ENCODE assay signal across 8 mouse cellular contexts in the genomic region with DNA sequence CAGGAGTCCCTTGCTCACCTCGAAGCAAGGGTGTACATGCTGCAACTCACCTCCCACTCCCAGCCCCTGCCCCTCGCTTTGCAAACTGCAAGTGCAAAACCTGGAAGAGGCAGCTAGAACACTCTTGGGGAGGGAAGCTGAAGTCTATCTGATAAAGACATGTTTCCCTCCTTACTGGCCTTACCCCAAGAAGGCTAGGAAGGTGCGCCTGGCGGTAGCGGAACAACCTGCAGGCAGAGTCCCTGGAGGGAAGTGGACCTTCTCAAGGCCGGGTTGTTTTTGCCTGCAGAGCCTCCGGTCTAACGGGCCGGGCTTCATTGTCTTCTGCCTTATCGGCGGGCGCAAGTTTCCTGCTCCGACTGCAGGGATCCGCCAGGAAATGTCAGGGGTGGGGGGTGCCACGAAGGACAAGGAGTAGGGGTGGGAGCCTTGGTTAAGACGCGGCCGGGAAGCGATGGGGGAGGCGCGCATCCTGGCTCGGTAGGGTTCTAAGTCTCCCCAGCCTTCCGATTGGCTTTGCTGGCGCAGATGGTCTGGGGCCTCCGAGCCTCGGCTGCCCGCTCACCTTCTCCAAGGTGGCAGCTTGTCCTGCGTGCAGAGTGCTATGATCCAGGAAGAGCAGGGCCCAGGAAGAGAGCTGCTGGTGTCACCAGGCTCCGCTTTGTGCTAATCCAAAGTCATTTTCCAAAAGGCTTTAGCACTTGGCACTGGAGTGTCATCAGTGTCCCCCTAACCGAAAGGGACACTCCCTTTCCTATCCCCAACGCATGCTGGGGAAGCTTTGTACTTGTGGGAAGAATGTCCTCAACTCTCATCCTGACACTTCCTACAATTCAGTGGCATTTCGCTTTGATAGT. TPM values are rescaled to one million over a fixed set of nuclear protein-coding genes. Genes with fewer than 3 reads are reported as not detected.
A peak's percentile ranks its signal among the peaks of the same experiment; 100 is the strongest.
DNase-seq lines count a peak whose midpoint lies in the region; ATAC-seq and TF ChIP-seq lines count a peak whose summit lies in the region.

No protein-coding gene starts in this region.

- ATAC-seq in forebrain, embryonic 15.5 days (replicated peaks) = peak; percentile 46
- 0 out of 2 replicates have a peak, but pooled peaks have one; percentile 1 for ATAC-seq in limb, embryonic 13.5 days (ENCODE audit: low FRiP score, low read depth)
- ATAC-seq in midbrain, embryonic 12.5 days (ENCODE audit: low FRiP score, low read depth) = peak; percentile 57; the same call in 1 of the 2 replicates

- H3K4me1 ChIP-seq in forebrain, embryonic 15.5 days = peaks cover 21% of the 10 kb centered on the region
- peaks cover 35% of the 10 kb centered on the region for H3K4me1 ChIP-seq in hindbrain, embryonic 10.5 days (replicated peaks)
- peaks cover 34% of the 10 kb centered on the region for H3K4me1 ChIP-seq in limb, embryonic 13.5 days
- H3K4me1 ChIP-seq in midbrain, embryonic 12.5 days = peaks cover 34% of the 10 kb centered on the region

- no peak for TF ChIP-seq POLR2A in brain, embryonic 14.5 days (IDR thresholded peaks at IDR 0.05; ENCODE audit: borderline replicate concordance, extremely low read depth, insufficient read depth, insufficient read length, poor library complexity, severe bottlenecking)

- peak overlapping the region; percentile 53 for H3K4me2 ChIP-seq in forebrain, embryonic 15.5 days (replicated peaks)
- peak overlapping the region; percentile 66 for H3K4me2 ChIP-seq in limb, embryonic 13.5 days (replicated peaks)
- H3K4me2 ChIP-seq in midbrain, embryonic 12.5 days (replicated peaks) = peak overlapping the region; percentile 59

- TF ChIP-seq CTCF in layer of hippocampus, adult 2 months (conservative IDR thresholded peaks at IDR 0.05) = peak; percentile 62
- peak; percentile 33; the same call in 1 of the 2 replicates for TF ChIP-seq CTCF in brain, embryonic 14.5 days (IDR thresholded peaks at IDR 0.05; ENCODE audit: borderline replicate concordance, extremely low read depth, insufficient read depth, insufficient read length)

- peaks cover 57% of the 10 kb centered on the region for H3K27me3 ChIP-seq in forebrain, embryonic 15.5 days
- H3K27me3 ChIP-seq in hindbrain, embryonic 10.5 days (ENCODE audit: insufficient read depth, poor library complexity, severe bottlenecking) = peaks cover 87% of the 10 kb centered on the region
- peaks cover 93% of the 10 kb centered on the region for H3K27me3 ChIP-seq in limb, embryonic 13.5 days
- peaks cover 76% of the 10 kb centered on the region for H3K27me3 ChIP-seq in midbrain, embryonic 12.5 days

- no peaks in the 10 kb centered on the region for H3K9me3 ChIP-seq in forebrain, embryonic 15.5 days
- H3K9me3 ChIP-seq in hindbrain, embryonic 10.5 days = no peaks in the 10 kb centered on the region
- H3K9me3 ChIP-seq in limb, embryonic 13.5 days = no peaks in the 10 kb centered on the region
- H3K9me3 ChIP-seq in midbrain, embryonic 12.5 days = no peaks in the 10 kb centered on the region

- no peak for DNase-seq in layer of hippocampus, adult 2 months (ENCODE audit: low spot score in 2 of 2)
- DNase-seq in layer of hippocampus, adult 9-11 months = no peak
- DNase-seq in brain, embryonic 14.5 days (ENCODE audit: low read depth) = peak; percentile 49
- DNase-seq in hindbrain, embryonic 10.5 days (ENCODE audit: low spot score) = peak; percentile 55
- no peak for DNase-seq in layer of hippocampus, postnatal 14 days (ENCODE audit: low spot score in 2 of 2)

- H3K4me3 ChIP-seq in layer of hippocampus, adult 2 months = peak overlapping the region; percentile 56
- peak overlapping the region; percentile 31 for H3K4me3 ChIP-seq in forebrain, embryonic 15.5 days
- H3K4me3 ChIP-seq in hindbrain, embryonic 10.5 days = peak overlapping the region; percentile 48
- H3K4me3 ChIP-seq in limb, embryonic 13.5 days = peak overlapping the region; percentile 37
- H3K4me3 ChIP-seq in midbrain, embryonic 12.5 days = peak overlapping the region; percentile 39

- H3K27ac ChIP-seq in layer of hippocampus, adult 2 months = peak overlapping the region; percentile 68
- H3K27ac ChIP-seq in forebrain, embryonic 15.5 days (replicated peaks) = peak overlapping the region; percentile 4; the same call in 1 of the 2 replicates
- H3K27ac ChIP-seq in hindbrain, embryonic 10.5 days = peak overlapping the region; percentile 29; the same call in 1 of the 2 replicates
- H3K27ac ChIP-seq in limb, embryonic 13.5 days = peak overlapping the region; percentile 33; the same call in 1 of the 2 replicates
- H3K27ac ChIP-seq in midbrain, embryonic 12.5 days (replicated peaks) = no peak overlapping the region

- 0 out of 2 replicates have a peak, but pooled peaks cover 3% of the 10 kb centered on the region for H3K36me3 ChIP-seq in forebrain, embryonic 15.5 days
- H3K36me3 ChIP-seq in hindbrain, embryonic 10.5 days = peaks cover 15% of the 10 kb centered on the region
- H3K36me3 ChIP-seq in limb, embryonic 13.5 days = peaks cover 12% of the 10 kb centered on the region
- H3K36me3 ChIP-seq in midbrain, embryonic 12.5 days = 0 out of 2 replicates have a peak, but pooled peaks cover under 1% of the 10 kb centered on the region

- 4% methylated on average over 32 of the region's 32 CpGs for WGBS in forebrain, embryonic 15.5 days
- WGBS in hindbrain, embryonic 10.5 days = under 1% methylated on average over 32 of the region's 32 CpGs
- 1% methylated on average over 32 of the region's 32 CpGs for WGBS in limb, embryonic 13.5 days
- WGBS in midbrain, embryonic 12.5 days = 1% methylated on average over 32 of the region's 32 CpGs

- peak overlapping the region; percentile 42 for H3K9ac ChIP-seq in forebrain, embryonic 15.5 days (replicated peaks)
- H3K9ac ChIP-seq in limb, embryonic 13.5 days = peak overlapping the region; percentile 56
- H3K9ac ChIP-seq in midbrain, embryonic 12.5 days (replicated peaks) = peak overlapping the region; percentile 46; the same call in 1 of the 2 replicates

RNA-seq across cellular contexts. Expression of gene Esam, which starts 2.4 kb away (rescaled TPM):
- 10 to 100 TPM; 18.3 to 19.3 TPM for total RNA-seq in layer of hippocampus, adult 2 months (2021)
- 32.6 and 34.7 TPM in 2 replicates for polyA plus RNA-seq in brain, embryonic 14.5 days (2012; rRNA removed)
- 34.3 and 34.5 TPM in 2 replicates for polyA plus RNA-seq in forebrain, embryonic 15.5 days (2015; fragmentation: Nextera tagmentation; extraction: Ambion mirVana)
- 31.9 and 34.1 TPM in 2 replicates for polyA plus RNA-seq in hindbrain, embryonic 10.5 days (2016; fragmentation: Nextera tagmentation; extraction: Ambion mirVana)
- polyA plus RNA-seq in limb, embryonic 13.5 days (2015; fragmentation: Nextera tagmentation; extraction: Ambion mirVana) = 39.3 and 39.5 TPM in 2 replicates
- polyA plus RNA-seq in midbrain, embryonic 12.5 days (2016; fragmentation: Nextera tagmentation; extraction: Ambion mirVana) = 29.3 and 30.2 TPM in 2 replicates
- total RNA-seq in layer of hippocampus, postnatal 14 days (2021) = 10 to 100 TPM; 26.9 to 27.8 TPM

RNA-seq across cellular contexts. Expression of gene Vsig2, which starts 8.8 kb away (rescaled TPM):
- 1 to 10 TPM; 2.5 to 3.7 TPM for total RNA-seq in layer of hippocampus, adult 2 months (2021)
- polyA plus RNA-seq in brain, embryonic 14.5 days (2012; rRNA removed) = 2.9 and 4.3 TPM in 2 replicates
- polyA plus RNA-seq in forebrain, embryonic 15.5 days (2015; fragmentation: Nextera tagmentation; extraction: Ambion mirVana) = 0.64 and 0.69 TPM in 2 replicates
- polyA plus RNA-seq in hindbrain, embryonic 10.5 days (2016; fragmentation: Nextera tagmentation; extraction: Ambion mirVana) = 0.60 and 0.78 TPM in 2 replicates
- polyA plus RNA-seq in limb, embryonic 13.5 days (2015; fragmentation: Nextera tagmentation; extraction: Ambion mirVana) = 0.57 and 1.1 TPM in 2 replicates
- polyA plus RNA-seq in midbrain, embryonic 12.5 days (2016; fragmentation: Nextera tagmentation; extraction: Ambion mirVana) = 0.56 TPM in 1 of 2 replicates, not detected in the other
- 1 to 10 TPM; 3.5 to 6.2 TPM for total RNA-seq in layer of hippocampus, postnatal 14 days (2021)

RNA-seq across cellular contexts. Expression of gene Nrgn, which starts 22.4 kb away (rescaled TPM):
- 1,000 to 10,000 TPM; 1,464 to 1,512 TPM for total RNA-seq in layer of hippocampus, adult 2 months (2021)
- polyA plus RNA-seq in brain, embryonic 14.5 days (2012; rRNA removed) = 9.2 and 12.3 TPM in 2 replicates
- 16.1 and 17.3 TPM in 2 replicates for polyA plus RNA-seq in forebrain, embryonic 15.5 days (2015; fragmentation: Nextera tagmentation; extraction: Ambion mirVana)
- polyA plus RNA-seq in hindbrain, embryonic 10.5 days (2016; fragmentation: Nextera tagmentation; extraction: Ambion mirVana) = 1.2 and 2.6 TPM in 2 replicates
- 7.9 and 8.6 TPM in 2 replicates for polyA plus RNA-seq in limb, embryonic 13.5 days (2015; fragmentation: Nextera tagmentation; extraction: Ambion mirVana)
- 3.0 and 3.4 TPM in 2 replicates for polyA plus RNA-seq in midbrain, embryonic 12.5 days (2016; fragmentation: Nextera tagmentation; extraction: Ambion mirVana)
- 1,000 to 10,000 TPM; 1,609 to 1,636 TPM for total RNA-seq in layer of hippocampus, postnatal 14 days (2021)

RNA-seq across cellular contexts. Expression of gene Siae, which starts 25.2 kb away (rescaled TPM):
- 10 to 100 TPM in 1 of 2 experiments, 1 to 10 TPM in 1; 9.6 to 14.0 TPM for total RNA-seq in layer of hippocampus, adult 2 months (2021)
- polyA plus RNA-seq in brain, embryonic 14.5 days (2012; rRNA removed) = 5.7 and 7.8 TPM in 2 replicates
- polyA plus RNA-seq in forebrain, embryonic 15.5 days (2015; fragmentation: Nextera tagmentation; extraction: Ambion mirVana) = 8.6 and 8.8 TPM in 2 replicates
- 6.0 and 8.2 TPM in 2 replicates for polyA plus RNA-seq in hindbrain, embryonic 10.5 days (2016; fragmentation: Nextera tagmentation; extraction: Ambion mirVana)
- 6.7 and 7.8 TPM in 2 replicates for polyA plus RNA-seq in limb, embryonic 13.5 days (2015; fragmentation: Nextera tagmentation; extraction: Ambion mirVana)
- polyA plus RNA-seq in midbrain, embryonic 12.5 days (2016; fragmentation: Nextera tagmentation; extraction: Ambion mirVana) = 6.8 and 7.7 TPM in 2 replicates
- total RNA-seq in layer of hippocampus, postnatal 14 days (2021) = 10 to 100 TPM; 12.1 to 14.0 TPM

RNA-seq across cellular contexts. Expression of gene Msantd2, which starts 41.1 kb away (rescaled TPM):
- 10 to 100 TPM; 20.5 to 25.6 TPM for total RNA-seq in layer of hippocampus, adult 2 months (2021)
- 65.0 and 72.6 TPM in 2 replicates for polyA plus RNA-seq in brain, embryonic 14.5 days (2012; rRNA removed)
- 34.1 and 34.7 TPM in 2 replicates for polyA plus RNA-seq in forebrain, embryonic 15.5 days (2015; fragmentation: Nextera tagmentation; extraction: Ambion mirVana)
- 36.8 and 40.0 TPM in 2 replicates for polyA plus RNA-seq in hindbrain, embryonic 10.5 days (2016; fragmentation: Nextera tagmentation; extraction: Ambion mirVana)
- polyA plus RNA-seq in limb, embryonic 13.5 days (2015; fragmentation: Nextera tagmentation; extraction: Ambion mirVana) = 30.1 and 33.2 TPM in 2 replicates
- polyA plus RNA-seq in midbrain, embryonic 12.5 days (2016; fragmentation: Nextera tagmentation; extraction: Ambion mirVana) = 45.7 and 53.3 TPM in 2 replicates
- 10 to 100 TPM; 22.3 to 22.7 TPM for total RNA-seq in layer of hippocampus, postnatal 14 days (2021)

Comparison
In these comparisons a context has a peak if more than half of its experiments do, and no peak if none do; other contexts are left out.
1. DNase-seq: peak in brain, embryonic 14.5 days (single experiment) and hindbrain, embryonic 10.5 days (single experiment); none in layer of hippocampus, adult 2 months (0 of 2), layer of hippocampus, adult 9-11 months (single experiment) and layer of hippocampus, postnatal 14 days (0 of 2).
2. ATAC-seq: peak in every context shown above with its lines; median percentile 57 in midbrain, embryonic 12.5 days; 46 in forebrain, embryonic 15.5 days; 1 in limb, embryonic 13.5 days.
3. Peak in every context shown above with its lines, with median percentiles within 50 percentile points of each other: H3K4me3 ChIP-seq, H3K4me2 ChIP-seq and H3K9ac ChIP-seq.